Mouse (Mus musculus): Measurements from ENCODE around the gene Gkap1.

DNA sequence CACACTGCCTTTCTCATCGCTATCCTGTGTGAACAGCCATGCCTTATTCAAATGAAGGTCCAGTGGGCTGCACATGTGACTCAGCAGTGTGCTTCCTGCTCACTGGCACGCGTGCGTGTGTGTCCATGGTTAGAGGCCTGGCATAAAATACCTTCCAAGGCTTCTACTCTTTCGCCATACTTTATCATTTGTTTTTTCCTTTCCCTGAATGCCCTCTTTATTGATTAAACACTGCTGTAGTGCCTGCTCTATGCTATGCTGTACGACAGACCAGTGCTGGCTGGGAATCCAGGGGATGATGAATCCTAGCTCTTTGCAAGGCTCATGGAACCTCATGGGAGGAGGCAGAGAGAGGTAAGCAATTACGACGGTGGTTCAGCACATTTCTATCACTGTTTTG lies 43.4 kb downstream of the Gkap1 start:
- TF ChIP-seq CTCF (IDR thresholded peaks at IDR 0.05; ENCODE audit: control insufficient read depth, insufficient read depth, insufficient replicate concordance, low read depth, low read length) (no peak), POLR2A (IDR thresholded peaks at IDR 0.05; ENCODE audit: control insufficient read depth, low read depth, low read length) (no peak)
